Mouse (Mus musculus) liver, embryonic 13.5 days (tissue): ENCODE results near the gene Rsbn1l. TPM values are rescaled to one million over a fixed set of nuclear protein-coding genes. Genes with fewer than 3 reads are reported as not detected.

Experiments used
- ATAC-seq: fragments of 200-750 bp; cut with Nextera tagmentation; 2 replicates; pipeline ENCODE4 v1.8.0; 2017; ENCODE audit warnings: low read depth, mild to moderate bottlenecking, moderate number of reproducible peaks, moderate library complexity
- DNase-seq: peaks from one replicate; pipeline ENCODE4 v3.0.0; 2022
- H3K27ac ChIP-seq: fragments of 300-500 bp; sonication (generic); 2 replicates; pipeline ENCODE4 v1.5.1; 2015; ENCODE audit warnings: moderate library complexity, mild to moderate bottlenecking, inconsistent platforms
- H3K27me3 ChIP-seq: fragments of 300-500 bp; sonication (generic); 2 replicates; pipeline ENCODE4 v1.6.1; 2015; ENCODE audit warnings: mild to moderate bottlenecking, inconsistent platforms
- H3K36me3 ChIP-seq: fragments of 300-500 bp; sonication (generic); 2 replicates; pipeline ENCODE4 v1.6.1; 2015; ENCODE audit warnings: mild to moderate bottlenecking, inconsistent platforms
- H3K4me1 ChIP-seq: fragments of 300-500 bp; sonication (generic); replicated peaks from 2 replicates; pipeline ENCODE4 v1.6.1; 2015; ENCODE audit warnings: inconsistent platforms
- H3K4me2 ChIP-seq: fragments of 300-500 bp; sonication (generic); 2 replicates; pipeline ENCODE4 v1.6.1; 2015; ENCODE audit warnings: inconsistent platforms, mild to moderate bottlenecking, moderate library complexity
- H3K4me3 ChIP-seq: fragments of 300-500 bp; sonication (generic); replicated peaks from 2 replicates; pipeline ENCODE4 v1.5.1; 2015; ENCODE audit warnings: mild to moderate bottlenecking, inconsistent platforms
- H3K9ac ChIP-seq: fragments of 300-500 bp; sonication (generic); 2 replicates; pipeline ENCODE4 v1.6.1; 2015; ENCODE audit warnings: mild to moderate bottlenecking, inconsistent platforms
- H3K9me3 ChIP-seq: fragments of 300-500 bp; sonication (generic); replicated peaks from 2 replicates; pipeline ENCODE4 v1.6.1; 2016; ENCODE audit warnings: inconsistent platforms
- WGBS: fragments of 180-500 bp; shearing (Covaris S2); methylation state at CpG from one replicate; pipeline ENCODE4 v1.1.7; 2015; ENCODE audit not compliant: insufficient replicate concordance; 5-methylcytosine and 5-hydroxymethylcytosine counted together
- polyA plus RNA-seq: library from polyadenylated mRNA; unstranded; fragments of >200 nt; fragmentation: Nextera tagmentation; extraction: Ambion mirVana; gene quantifications from 2 replicates; pipeline ENCODE4 v1.2.1, GENCODE M21; 2015

The Rsbn1l gene
- polyA plus RNA-seq, 1 experiment from 2014 or later, result 4.0 TPM

DNA sequence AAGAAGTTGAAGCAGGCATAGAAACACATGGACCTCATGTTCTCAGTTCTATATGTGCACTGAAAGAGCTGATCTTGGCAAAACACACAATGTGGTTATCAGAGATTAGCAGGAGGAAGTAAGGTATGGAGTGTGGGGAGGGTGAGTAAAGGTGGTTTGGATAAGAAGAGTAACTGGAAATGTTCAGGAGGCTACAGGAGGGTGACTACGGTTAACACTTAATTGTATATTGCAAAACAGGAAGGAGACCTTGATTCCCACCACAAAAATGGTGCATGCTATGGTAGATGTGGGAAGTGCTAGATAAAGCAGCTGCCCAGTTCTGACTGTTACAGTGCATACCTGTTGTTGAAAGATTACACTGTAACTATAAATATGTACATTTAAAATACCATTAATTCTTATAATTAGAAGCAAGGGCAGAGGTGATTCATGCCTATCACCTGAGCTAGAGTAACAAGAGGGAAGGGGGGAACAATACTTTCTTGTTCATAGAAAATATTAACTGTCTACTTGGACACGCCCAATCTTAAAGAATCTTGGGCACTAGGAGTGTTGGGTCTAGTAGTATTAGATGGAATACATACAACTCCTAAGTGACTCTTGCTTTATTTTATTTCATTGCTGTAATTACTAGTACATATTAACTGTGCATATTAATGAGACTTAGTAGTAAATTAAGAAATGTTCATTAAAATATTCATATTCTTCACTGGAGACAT, 58.6 kb downstream of the Rsbn1l start:
- WGBS, result 29% methylated on average over 2 of the region's 2 CpGs
- peaks cover 53% of the 10 kb centered on the region for H3K36me3 ChIP-seq

DNA sequence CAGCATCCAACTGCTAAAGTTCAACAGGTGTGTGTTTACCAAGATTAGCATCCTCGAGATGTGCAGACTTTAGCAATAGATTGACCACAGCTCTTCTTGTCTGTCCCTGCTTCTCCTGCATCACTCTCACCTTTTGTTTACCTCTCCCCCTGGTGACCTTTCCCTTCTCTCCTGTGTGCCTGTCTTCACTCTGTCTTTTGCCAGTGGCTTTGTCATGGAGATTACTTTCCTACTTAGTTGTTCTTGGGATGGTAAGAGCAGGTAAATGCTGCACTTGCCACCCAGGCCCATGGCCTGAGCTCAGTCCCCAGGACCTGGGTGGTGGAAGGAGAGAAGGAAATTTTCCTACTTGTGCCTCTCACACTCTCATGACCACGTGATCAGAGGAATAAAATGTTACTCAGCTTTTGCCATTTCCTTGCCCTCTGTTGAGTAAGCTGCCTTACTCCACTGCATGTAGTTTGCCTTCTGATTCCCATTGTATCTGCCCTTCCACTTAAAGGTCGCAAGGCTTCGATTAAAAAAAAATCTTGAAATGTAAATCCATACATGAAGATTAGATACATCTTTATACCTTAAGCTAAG, 72.1 kb downstream of the Rsbn1l start:
- H3K4me1 ChIP-seq, result peaks cover 31% of the 10 kb centered on the region
- H3K4me2 ChIP-seq, result peak overlapping the region; percentile 93
- peak overlapping the region; percentile 80 for H3K9ac ChIP-seq
- H3K27me3 ChIP-seq, result no peaks in the 10 kb centered on the region
- H3K36me3 ChIP-seq, result peaks cover 20% of the 10 kb centered on the region
- H3K4me3 ChIP-seq, result peak overlapping the region; percentile 70
- 66% methylated on average over 4 of the region's 4 CpGs for WGBS
- DNase-seq, result no peak
- no peak for ATAC-seq
- H3K9me3 ChIP-seq, result no peaks in the 10 kb centered on the region
- H3K27ac ChIP-seq, result peak overlapping the region; percentile 54

More for the DNA sequence above, 58.6 kb downstream of the Rsbn1l start:
- ATAC-seq, result peak; percentile 99
- Histone ChIP-seq H3K9me3 (no peaks in the 10 kb centered on the region), H3K4me2 (peak overlapping the region; percentile 53), H3K9ac (peak overlapping the region; percentile 44; the same call in 1 of the 2 replicates), H3K27me3 (no peaks in the 10 kb centered on the region), H3K4me1 (peaks cover 38% of the 10 kb centered on the region), H3K27ac (peak overlapping the region; percentile 82), H3K4me3 (peak overlapping the region; percentile 1; the same call in 1 of the 2 replicates)
- peak; percentile 68 for DNase-seq

DNA sequence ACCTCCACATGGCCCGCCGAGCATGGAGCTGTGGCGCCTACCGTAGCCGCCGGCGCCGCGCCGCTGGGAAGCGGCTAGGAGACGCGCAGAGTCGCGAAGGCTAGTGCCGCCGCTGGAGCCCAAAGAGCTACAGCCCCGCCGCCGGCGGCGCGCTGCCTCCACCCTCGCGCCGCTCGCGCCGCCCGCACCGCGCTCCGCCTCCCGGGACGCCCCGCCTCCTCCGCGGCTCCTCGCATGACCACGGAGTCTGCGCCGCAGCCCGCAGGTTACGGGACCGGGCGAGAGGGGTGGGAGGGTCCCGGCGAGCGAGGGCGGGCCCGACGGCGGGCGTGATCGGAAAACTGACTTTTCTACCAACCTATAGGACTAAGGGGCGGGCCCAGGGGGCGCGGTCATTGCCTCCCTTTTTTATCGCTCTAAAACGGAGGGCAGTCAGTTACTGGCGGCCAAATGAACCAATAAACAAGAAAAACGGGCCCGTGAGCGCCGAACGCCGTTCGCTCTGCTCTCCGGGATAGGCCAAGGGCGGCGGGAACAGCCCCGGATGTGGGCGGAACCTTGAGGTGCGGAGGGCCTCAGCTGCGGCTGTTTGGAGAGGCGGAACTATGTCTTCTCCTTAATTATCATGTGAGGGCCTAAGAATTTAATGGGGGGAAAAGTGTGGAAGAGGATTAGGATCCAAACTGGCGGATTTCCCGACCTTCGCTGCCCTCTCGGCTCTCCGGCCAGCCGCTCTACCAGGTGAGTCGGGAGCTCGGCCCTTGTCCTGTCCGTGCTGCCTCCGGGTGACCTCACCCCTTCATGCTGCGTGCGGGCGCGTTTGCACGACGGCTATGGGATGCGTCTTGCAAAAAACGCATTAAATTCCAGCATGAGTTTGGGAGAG, 74.0 kb downstream of the Rsbn1l start, which contains the start of the genes Phtf2 and Tmem60:
Gene Phtf2 (minus strand): TSS at position 210 of the 886 bp plus-strand sequence.
Gene Tmem60 (plus strand): TSS at position 277 of the 886 bp plus-strand sequence.
- peaks cover 16% of the 10 kb centered on the region; the same call in 1 of the 2 replicates for H3K36me3 ChIP-seq

DNA sequence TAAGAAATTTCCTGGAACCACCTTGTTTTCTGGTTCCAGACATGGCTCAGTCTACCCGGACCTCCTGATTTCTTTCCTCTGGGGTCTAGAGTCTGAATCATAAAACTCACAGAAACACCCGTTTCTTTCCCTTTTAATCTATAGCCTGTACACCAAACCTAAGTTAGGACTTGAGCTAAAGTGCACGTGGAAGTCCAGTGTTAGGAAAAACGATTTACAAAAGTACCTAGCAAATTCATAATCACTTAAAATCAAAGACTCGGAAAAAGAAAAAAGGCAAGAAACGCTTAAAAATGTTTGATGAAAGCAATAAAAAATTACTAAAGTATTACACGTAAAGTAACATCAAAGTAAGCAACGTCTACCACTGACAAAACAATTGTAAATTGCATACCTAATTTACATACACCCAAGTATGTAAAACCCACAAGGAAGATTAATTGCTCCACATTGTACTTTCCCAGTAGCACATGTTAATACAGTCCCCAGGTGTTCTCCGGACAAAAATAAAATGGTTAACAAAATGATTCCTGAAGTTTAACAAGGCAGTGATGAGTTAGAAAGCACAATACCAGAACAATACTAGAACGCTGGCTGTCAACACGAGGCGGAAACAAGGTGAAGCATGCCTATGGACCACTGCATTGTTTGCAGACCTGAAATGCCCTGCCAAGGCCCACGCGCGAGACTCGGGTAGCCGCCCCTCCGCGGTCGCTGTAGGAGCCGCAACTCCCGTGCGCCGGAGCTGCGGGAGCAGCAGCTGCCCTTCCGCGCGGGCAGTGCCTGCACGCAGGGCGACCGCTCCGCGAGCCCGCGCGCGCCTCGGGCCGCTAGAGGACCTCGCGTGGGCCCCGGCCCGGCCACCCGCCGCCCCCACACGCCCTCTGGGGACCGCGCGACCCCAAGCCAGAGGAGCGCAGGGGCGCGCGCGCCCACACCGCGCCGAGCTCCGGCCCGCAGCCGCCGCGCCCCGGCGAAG, 75.1 kb downstream of the Rsbn1l start:
- under 1% methylated on average over 49 of the region's 64 CpGs for WGBS
- Histone ChIP-seq H3K4me2 (peak overlapping the region; percentile 74), H3K27me3 (no peaks in the 10 kb centered on the region), H3K9me3 (no peaks in the 10 kb centered on the region), H3K4me3 (peak overlapping the region; percentile 91), H3K36me3 (peaks cover 10% of the 10 kb centered on the region; the same call in 1 of the 2 replicates), H3K9ac (peak overlapping the region; percentile 96), H3K4me1 (peaks cover 48% of the 10 kb centered on the region), H3K27ac (peak overlapping the region; percentile 96)
- peak; percentile 48 for DNase-seq
- ATAC-seq, result no peak; the same call in 1 of the 2 replicates

More for the DNA sequence above, 74.0 kb downstream of the Rsbn1l start, which contains the start of the genes Phtf2 and Tmem60:
- DNase-seq (peak; percentile 99), ATAC-seq (peak; percentile 97)
- H3K27me3 ChIP-seq, result no peaks in the 10 kb centered on the region
- H3K9me3 ChIP-seq, result no peaks in the 10 kb centered on the region
- H3K27ac ChIP-seq, result peak within 1 kb of the TSS; percentile 96
- peak within 1 kb of the TSS; percentile 93 for H3K4me2 ChIP-seq
- H3K9ac ChIP-seq, result peak within 1 kb of the TSS; percentile 96
- peaks cover 46% of the 10 kb centered on the region for H3K4me1 ChIP-seq
- 0% methylated on average over 91 of the region's 94 CpGs for WGBS
- peak within 1 kb of the TSS; percentile 91 for H3K4me3 ChIP-seq

DNA sequence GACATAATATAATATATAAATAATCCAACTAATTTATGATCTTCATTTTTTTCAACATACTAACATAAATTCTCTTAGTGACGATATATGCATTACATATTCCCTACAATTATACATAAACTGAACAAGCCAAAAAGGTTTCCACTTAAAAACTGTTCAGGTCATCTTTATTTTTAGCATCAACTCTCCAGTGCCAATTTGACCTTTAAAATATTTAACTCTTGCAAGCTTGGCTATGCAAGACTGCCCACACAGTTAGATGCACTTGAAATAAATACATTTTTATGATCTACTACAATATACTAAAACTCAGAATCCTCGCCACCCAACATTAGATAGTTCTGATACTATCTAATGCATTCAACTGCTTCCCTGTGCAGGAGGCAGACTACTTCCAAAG, 75.8 kb downstream of the Rsbn1l start:
- Histone ChIP-seq H3K4me1 (peaks cover 50% of the 10 kb centered on the region), H3K4me2 (peak overlapping the region; percentile 74), H3K4me3 (peak overlapping the region; percentile 91), H3K36me3 (0 out of 2 replicates have a peak, but pooled peaks cover 3% of the 10 kb centered on the region), H3K27ac (no peak overlapping the region), H3K27me3 (no peaks in the 10 kb centered on the region), H3K9me3 (no peaks in the 10 kb centered on the region), H3K9ac (peak overlapping the region; percentile 96)
- DNase-seq (no peak), ATAC-seq (no peak)
- 34% methylated on average over 2 of the region's 2 CpGs for WGBS

DNA sequence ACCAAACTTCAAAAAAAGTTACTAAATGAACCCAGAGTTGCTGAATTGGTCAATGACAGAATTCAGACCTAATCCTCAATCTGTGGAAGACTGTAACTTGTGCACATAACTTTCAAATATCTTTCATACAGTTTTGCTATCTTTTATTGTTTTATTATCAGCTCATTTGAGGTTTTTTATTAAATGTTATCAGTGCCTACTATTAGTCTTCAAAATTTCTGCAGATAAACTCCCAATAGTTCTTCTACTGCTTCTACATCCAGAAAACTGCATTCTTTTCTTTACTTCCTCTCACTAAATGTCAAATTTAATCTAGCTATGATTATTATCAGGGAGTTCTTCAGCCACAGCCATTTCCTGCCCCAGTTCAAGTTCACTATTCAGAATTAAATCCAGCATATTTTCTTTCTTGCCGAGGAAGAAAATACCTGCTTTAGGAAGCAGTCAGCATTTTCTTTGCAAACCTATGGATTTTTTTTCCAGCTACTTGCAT, 79.2 kb downstream of the Rsbn1l start:
- H3K36me3 ChIP-seq, result no peaks in the 10 kb centered on the region
- H3K9ac ChIP-seq, result no peak overlapping the region
- H3K27ac ChIP-seq, result no peak overlapping the region
- no peak overlapping the region for H3K4me2 ChIP-seq
- no peak for ATAC-seq
- H3K4me3 ChIP-seq, result no peak overlapping the region
- no peaks in the 10 kb centered on the region for H3K9me3 ChIP-seq
- no peaks in the 10 kb centered on the region for H3K27me3 ChIP-seq
- WGBS, result 25% methylated on average over 1 of the region's 1 CpGs
- no peak for DNase-seq
- peaks cover 52% of the 10 kb centered on the region for H3K4me1 ChIP-seq

DNA sequence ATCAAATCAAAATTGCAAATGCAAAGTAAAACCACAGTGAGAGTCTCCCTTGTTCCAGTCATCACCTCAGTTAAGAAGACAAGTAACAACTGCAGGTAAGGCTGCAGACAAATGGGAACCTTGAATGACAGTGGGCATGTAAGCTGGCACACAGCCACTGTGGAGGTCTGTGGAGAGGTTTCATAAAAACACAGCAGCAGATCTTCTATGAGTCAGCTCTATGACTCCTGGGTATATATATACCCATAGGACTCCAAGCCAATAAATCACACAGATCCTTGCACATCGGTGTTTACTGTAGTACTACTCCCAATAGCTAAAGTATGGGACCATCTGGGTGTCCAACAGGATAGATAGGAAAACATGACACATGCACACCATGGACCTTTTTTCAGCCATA, 83.1 kb downstream of the Rsbn1l start:
- Histone ChIP-seq H3K36me3 (no peaks in the 10 kb centered on the region), H3K9ac (no peak overlapping the region), H3K4me2 (no peak overlapping the region), H3K9me3 (no peaks in the 10 kb centered on the region), H3K27me3 (no peaks in the 10 kb centered on the region), H3K4me3 (no peak overlapping the region), H3K4me1 (peaks cover 32% of the 10 kb centered on the region), H3K27ac (no peak overlapping the region)
- ATAC-seq (no peak), DNase-seq (no peak)
- 88% methylated on average over 1 of the region's 1 CpGs for WGBS

DNA sequence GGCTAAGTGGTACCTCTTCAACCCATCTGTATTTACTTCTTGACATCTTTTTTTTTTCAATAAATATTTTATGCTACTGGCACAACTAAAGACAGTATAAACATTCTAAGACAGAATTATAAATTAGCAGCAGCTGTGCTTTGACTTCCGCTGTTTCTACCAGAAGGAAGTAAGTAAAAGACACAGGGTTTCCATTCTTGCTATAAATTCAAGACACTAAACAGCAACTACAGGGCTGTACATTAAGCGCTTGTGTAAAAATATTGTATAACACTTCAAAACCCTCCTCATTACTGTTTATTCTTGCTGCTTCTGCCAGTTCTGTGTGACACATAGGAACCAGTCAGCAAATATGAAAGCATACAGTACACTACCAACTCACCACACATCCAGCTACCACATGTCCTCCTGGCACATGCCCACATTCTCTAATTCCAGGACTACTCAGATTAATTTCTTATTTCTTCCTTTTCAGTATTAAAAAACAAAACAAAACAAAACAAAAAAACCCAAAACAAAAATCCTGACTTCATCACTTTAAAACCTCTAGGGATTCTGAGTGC, 90.9 kb downstream of the Rsbn1l start:
- 85% methylated on average over 2 of the region's 2 CpGs for WGBS
- Histone ChIP-seq H3K36me3 (no peaks in the 10 kb centered on the region), H3K9me3 (no peaks in the 10 kb centered on the region), H3K9ac (no peak overlapping the region), H3K27me3 (no peaks in the 10 kb centered on the region), H3K27ac (no peak overlapping the region), H3K4me2 (no peak overlapping the region), H3K4me1 (peaks cover 13% of the 10 kb centered on the region), H3K4me3 (no peak overlapping the region)
- ATAC-seq, result no peak
- no peak for DNase-seq

DNA sequence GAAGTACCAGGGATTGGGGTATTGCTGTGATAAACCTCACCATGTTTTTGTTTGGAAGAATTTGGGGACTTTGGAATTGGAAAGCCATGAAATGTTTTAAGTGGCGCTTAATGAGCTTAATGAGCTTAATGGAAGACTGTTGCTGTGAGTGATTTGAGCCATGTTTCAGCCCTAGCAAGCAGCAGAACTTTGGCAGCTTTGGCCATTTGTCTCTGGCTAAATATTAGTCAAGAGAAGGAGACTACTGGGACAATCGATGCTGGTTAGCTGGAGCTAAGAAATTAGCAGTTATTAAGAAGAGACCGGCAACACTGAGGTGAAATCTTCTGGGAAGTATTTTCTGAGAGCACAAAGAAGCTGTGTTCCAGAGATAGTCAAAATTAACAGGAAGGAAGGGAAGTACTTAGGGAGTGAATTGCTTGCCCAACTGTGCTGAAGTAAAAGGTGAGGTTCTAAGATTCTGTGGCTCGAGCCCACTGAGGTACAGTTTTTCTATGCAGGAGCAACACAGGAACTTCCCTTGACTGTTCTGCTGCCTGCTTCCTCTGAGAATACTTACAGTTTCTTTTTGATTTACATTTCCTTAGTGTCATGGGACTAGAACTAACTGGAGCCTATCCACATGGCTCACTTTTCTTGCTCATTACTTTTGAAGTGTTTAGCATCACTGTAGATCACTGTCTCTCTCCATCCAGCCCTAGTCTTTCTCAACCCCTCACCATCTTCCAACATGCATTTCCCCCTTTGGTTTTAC, 91.8 kb downstream of the Rsbn1l start:
- 52% methylated on average over 4 of the region's 4 CpGs for WGBS
- no peak overlapping the region for H3K27ac ChIP-seq
- ATAC-seq (no peak), DNase-seq (no peak)
- no peaks in the 10 kb centered on the region for H3K27me3 ChIP-seq
- no peak overlapping the region for H3K4me2 ChIP-seq
- no peak overlapping the region for H3K4me3 ChIP-seq
- H3K4me1 ChIP-seq, result peaks cover 13% of the 10 kb centered on the region
- no peaks in the 10 kb centered on the region for H3K36me3 ChIP-seq
- H3K9me3 ChIP-seq, result no peaks in the 10 kb centered on the region
- no peak overlapping the region for H3K9ac ChIP-seq
